Mouse (Mus musculus) stomach, embryonic 16.5 days (tissue): Measurements from ENCODE around the gene BC048679. TPM values are rescaled to one million over a fixed set of nuclear protein-coding genes. Genes with fewer than 3 reads are reported as not detected.

Experiments used
- ATAC-seq: fragments of 200-750 bp; cut with Nextera tagmentation; 2 replicates; pipeline ENCODE4 v1.8.0; 2017; ENCODE audit warnings: moderate number of reproducible peaks, moderate TSS enrichment; ENCODE audit not compliant: insufficient read depth, low FRiP score
- H3K27ac ChIP-seq: fragments of 300-500 bp; sonication (generic); 2 replicates; pipeline ENCODE4 v1.5.1; 2014; ENCODE audit warnings: low read length
- H3K27me3 ChIP-seq: fragments of 300-500 bp; sonication (generic); 2 replicates; pipeline ENCODE4 v1.6.1; 2014; ENCODE audit warnings: low read length, control low read depth, mixed read lengths; ENCODE audit not compliant: control insufficient read depth, insufficient read depth
- H3K36me3 ChIP-seq: fragments of 300-500 bp; sonication (generic); 2 replicates; pipeline ENCODE4 v1.6.1; 2014; ENCODE audit warnings: low read length; ENCODE audit not compliant: control insufficient read depth, insufficient read depth
- H3K4me1 ChIP-seq: fragments of 300-500 bp; sonication (generic); 2 replicates; pipeline ENCODE4 v1.6.1; 2014; ENCODE audit warnings: low read length, control low read depth, mixed read lengths; ENCODE audit not compliant: control insufficient read depth, insufficient read depth
- H3K4me2 ChIP-seq: fragments of 300-500 bp; sonication (generic); 2 replicates; pipeline ENCODE4 v1.6.1; 2014; ENCODE audit warnings: low read depth, low read length, mixed read lengths
- H3K4me3 ChIP-seq: fragments of 300-500 bp; sonication (generic); replicated peaks from 2 replicates; pipeline ENCODE4 v1.5.1; 2014; ENCODE audit warnings: mild to moderate bottlenecking, low read length
- H3K9ac ChIP-seq: fragments of 300-500 bp; sonication (generic); 2 replicates; pipeline ENCODE4 v1.6.1; 2014; ENCODE audit warnings: low read length
- H3K9me3 ChIP-seq: fragments of 300-500 bp; sonication (generic); replicated peaks from 2 replicates; pipeline ENCODE4 v1.6.1; 2016; ENCODE audit warnings: low read length, control low read depth; ENCODE audit not compliant: control insufficient read depth
- WGBS: fragments of 180-500 bp; shearing (Covaris S2); extraction: QIAGEN DNeasy Blood & Tissue Kit; methylation state at CpG from one replicate; pipeline ENCODE4 v1.1.7; 2014; 5-methylcytosine and 5-hydroxymethylcytosine counted together
- microRNA counts: library from miRNA; unstranded; fragments of <30 nt; microRNA quantifications from one replicate; lab custom pipeline; 2016
- polyA plus RNA-seq: library from polyadenylated mRNA; unstranded; fragments of >200 nt; fragmentation: Nextera tagmentation; extraction: Ambion mirVana; gene quantifications from 2 replicates; pipeline ENCODE4 v1.2.1, GENCODE M21; 2015

Gene BC048679
- polyA plus RNA-seq, 1 experiment from 2014 or later, result not detected

- Histone ChIP-seq H3K4me1 (peaks cover 19% of the 10 kb centered on the region), H3K4me2 (peak within 1 kb of the TSS; percentile 93), H3K27ac (no peak within 1 kb of the TSS), H3K9me3 (no peaks in the 10 kb centered on the region), H3K27me3 (peaks cover 63% of the 10 kb centered on the region), H3K4me3 (peak within 1 kb of the TSS; percentile 53), H3K9ac (peak within 1 kb of the TSS; percentile 46), H3K36me3 (no peaks in the 10 kb centered on the region)
- ATAC-seq, result peak; percentile 21; the same call in 1 of the 2 replicates
- WGBS, result 1% methylated on average over 28 of the region's 28 CpGs
Observed at GRCm38 (mm10) chr7:81455155-81455651, 42.9 kb downstream of the BC048679 start, which contains the start of gene Cpeb1. Cpeb1 (minus strand) TSS chr7:81455465.

- Histone ChIP-seq H3K4me2 (peak overlapping the region; percentile 93), H3K36me3 (no peaks in the 10 kb centered on the region), H3K9ac (peak overlapping the region; percentile 46), H3K27ac (no peak overlapping the region), H3K27me3 (peaks cover 60% of the 10 kb centered on the region), H3K4me3 (peak overlapping the region; percentile 53), H3K9me3 (no peaks in the 10 kb centered on the region), H3K4me1 (peaks cover 19% of the 10 kb centered on the region)
- ATAC-seq, result 0 out of 2 replicates have a peak, but pooled peaks have one; percentile 42
- WGBS, result 1% methylated on average over 69 of the region's 87 CpGs
Observed at GRCm38 (mm10) chr7:81454331-81455039, 43.6 kb downstream of the BC048679 start.

- Histone ChIP-seq H3K36me3 (no peaks in the 10 kb centered on the region), H3K9ac (0 out of 2 replicates have a peak overlapping the region, but pooled peaks have one; percentile 46), H3K4me1 (peaks cover 19% of the 10 kb centered on the region), H3K27me3 (peaks cover 58% of the 10 kb centered on the region), H3K4me2 (peak overlapping the region; percentile 93), H3K27ac (no peak overlapping the region), H3K9me3 (no peaks in the 10 kb centered on the region), H3K4me3 (peak overlapping the region; percentile 53)
- peak; percentile 45 for ATAC-seq
- WGBS, result 4% methylated on average over 84 of the region's 84 CpGs
Observed at GRCm38 (mm10) chr7:81453443-81454274, 44.4 kb downstream of the BC048679 start.

GRCm38 (mm10) chr7:81452971-81453441, 45.1 kb downstream of the BC048679 start:
- 4% methylated on average over 21 of the region's 21 CpGs for WGBS

More at GRCm38 (mm10) chr7:81452971-81453441, 45.1 kb downstream of the BC048679 start:
- Histone ChIP-seq H3K4me3 (no peak overlapping the region), H3K27ac (no peak overlapping the region), H3K4me2 (0 out of 2 replicates have a peak overlapping the region, but pooled peaks have one; percentile 93), H3K9me3 (no peaks in the 10 kb centered on the region), H3K9ac (no peak overlapping the region), H3K27me3 (peaks cover 58% of the 10 kb centered on the region), H3K4me1 (peaks cover 19% of the 10 kb centered on the region), H3K36me3 (no peaks in the 10 kb centered on the region)
- no peak for ATAC-seq

MicroRNAs encoded within 50 kb of the gene (microRNA counts, 519-probe panel; counts per million panel counts)
- microRNA mmu-miR-1839-3p (lab: Ali Mortazavi, UCI), result 1,629 counts per million, percentile 24 among the panel's probes with 10 or more counts
- 2,707 counts per million, percentile 60 among the panel's probes with 10 or more counts for microRNA mmu-miR-1839-5p (lab: Ali Mortazavi, UCI)

Other genes starting within 250 kb of the BC048679 start
- 1,067 and 1,217 TPM in 2 replicates for gene Rps17, start 153.0 kb downstream of the BC048679 start, polyA plus RNA-seq
- 1.1 and 1.6 TPM in 2 replicates for gene Cpeb1, start 42.8 kb downstream of the BC048679 start, polyA plus RNA-seq
- 4.9 and 5.4 TPM in 2 replicates for gene Ap3b2, start 4.4 kb downstream of the BC048679 start, polyA plus RNA-seq
- gene Fsd2, start 68.7 kb upstream of the BC048679 start, polyA plus RNA-seq, result 0.09 and 2.4 TPM in 2 replicates
- gene Whamm, start 73.0 kb upstream of the BC048679 start, polyA plus RNA-seq, result 1.1 and 1.4 TPM in 2 replicates
- gene Homer2, start 209.2 kb upstream of the BC048679 start, polyA plus RNA-seq, result 33.3 and 35.9 TPM in 2 replicates